Mouse (Mus musculus) lung, postnatal 0 days (tissue): ENCODE measurements at regions not wholly inside any gene's neighbourhood (a gene's known extent, or its start where the extent isn't known, plus 50 kb on each side); places are given as distances from the start of the nearest gene placed in this dataset.

ENCODE experiments used
- CTCF ChIP-seq: IDR thresholded peaks from 2 replicates; pipeline ENCODE4 v1.5.1; 2016; ENCODE audit warnings: antibody characterized with exemption, mild to moderate bottlenecking
- EP300 ChIP-seq: IDR thresholded peaks from 2 replicates; pipeline ENCODE4 v1.6.1; 2016; ENCODE audit warnings: antibody characterized with exemption, mild to moderate bottlenecking, control low read depth

DNA sequence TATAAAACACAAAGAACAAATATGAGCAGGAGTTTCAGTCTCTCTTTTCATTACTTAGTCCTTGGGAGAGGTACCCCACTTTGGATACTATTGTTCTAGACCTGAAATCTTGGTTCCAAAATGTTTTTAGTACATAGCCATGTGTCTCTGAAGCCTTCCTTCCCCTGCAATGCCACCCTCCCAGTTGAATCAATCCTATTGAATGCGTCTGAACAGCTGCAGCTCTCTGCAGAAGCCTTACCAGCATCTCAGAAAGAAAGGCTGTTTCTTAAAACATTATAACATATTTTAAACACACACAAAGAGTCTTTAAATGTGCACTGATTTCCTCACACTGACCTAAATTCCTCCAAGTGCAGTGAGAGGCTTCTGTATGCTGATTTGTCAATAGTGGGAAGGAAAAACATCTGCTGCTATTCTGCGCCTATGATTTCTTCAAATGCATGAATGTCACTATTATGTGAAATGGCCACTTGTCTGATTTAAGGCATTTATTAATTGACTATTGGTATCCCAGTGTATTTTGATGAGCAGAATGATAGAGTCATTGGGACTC is 601.2 kb downstream of the Ndufa4 start:
- TF ChIP-seq EP300 (no peak), CTCF (no peak)
